Mouse (Mus musculus): ENCODE data around the gene Rap2c.

Rap2c gene

DNA sequence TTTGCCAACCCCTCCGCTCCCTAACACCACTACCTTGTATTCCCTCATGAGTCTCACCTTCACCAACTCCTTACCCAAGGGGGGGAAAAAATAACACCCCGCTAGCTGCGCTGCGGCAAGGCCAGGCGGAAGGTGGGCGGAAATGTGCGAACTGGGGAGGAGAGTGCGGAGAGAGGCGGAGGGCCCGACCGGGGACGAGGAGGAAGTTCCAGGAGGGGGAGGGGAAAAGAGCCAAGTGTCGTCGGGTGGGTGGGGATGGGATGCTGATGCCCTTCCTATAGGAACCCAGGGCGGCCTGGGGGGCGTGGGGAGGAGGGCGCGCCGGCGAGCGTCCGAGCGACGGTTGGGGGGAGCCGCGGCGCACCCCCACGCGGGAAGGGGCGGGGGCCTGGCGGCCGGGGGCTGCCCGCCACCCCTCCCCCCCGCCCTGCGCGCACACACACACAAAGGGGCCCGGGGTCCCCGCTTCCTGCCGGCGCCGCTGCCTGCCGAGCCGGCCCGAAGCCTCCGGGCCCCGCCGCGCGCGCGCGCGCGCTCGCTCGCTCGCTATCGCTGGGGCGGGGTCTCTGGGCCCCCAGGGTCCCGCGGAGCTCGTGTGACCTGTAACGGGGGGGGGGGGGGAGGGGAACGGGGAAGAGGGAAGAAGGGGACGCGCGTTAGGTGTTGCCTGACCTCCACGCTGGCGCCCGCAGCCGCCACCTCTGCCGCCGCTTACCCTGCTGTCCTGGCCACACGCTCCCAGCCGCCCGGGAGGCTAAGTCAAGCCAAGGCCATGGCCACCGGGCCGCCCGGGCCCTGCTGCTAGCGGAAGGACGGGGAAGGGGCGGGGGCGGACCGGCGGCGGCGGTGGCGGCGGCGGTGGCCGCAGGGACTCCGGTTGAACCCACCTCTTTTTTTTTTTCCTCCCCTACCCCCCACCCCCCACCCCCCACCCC is at the start of gene Rap2c:
Rap2c (minus strand) TSS at position 168 of the 935 bp plus-strand sequence.
- DNase-seq (ENCODE audit: inconsistent ontology term): peak; percentile 84

DNA sequence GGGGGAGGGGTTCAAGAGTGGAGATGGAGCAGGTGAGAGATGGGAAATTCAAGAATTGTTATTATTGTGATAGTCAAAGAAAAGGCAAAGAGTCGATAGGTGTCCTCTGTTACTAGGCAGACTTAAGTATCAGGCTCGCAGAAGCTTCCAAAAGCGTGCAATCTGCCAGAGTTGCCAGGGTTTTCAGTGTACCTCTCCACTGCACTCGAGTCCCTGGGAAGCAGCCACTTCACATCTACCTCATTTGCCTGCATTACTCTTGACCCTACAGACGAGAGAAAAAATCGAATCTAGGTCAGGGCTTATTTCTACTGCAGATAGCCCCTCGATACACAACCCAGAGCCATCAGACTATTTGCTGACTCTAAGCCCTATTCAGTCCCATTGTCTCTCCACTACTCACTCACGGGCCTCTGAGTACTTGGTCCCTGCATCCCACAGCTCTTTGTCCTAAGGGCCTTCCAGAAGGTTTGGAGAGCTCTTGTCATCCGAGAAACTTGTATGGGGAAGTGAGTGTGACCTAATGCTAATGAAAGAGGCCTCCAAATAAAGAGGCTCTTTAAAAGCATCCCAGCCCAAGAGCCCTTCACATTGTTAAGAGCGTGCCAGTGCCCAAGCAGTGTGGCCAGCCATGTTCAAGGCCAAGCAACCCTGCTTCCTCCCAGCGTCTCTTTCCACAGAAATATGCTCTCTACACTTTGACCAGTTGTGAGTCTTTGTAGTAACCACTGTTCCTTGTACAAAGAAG is 48.9 kb upstream of the Rap2c start:
- no peak for DNase-seq (ENCODE audit: inconsistent ontology term)

DNA sequence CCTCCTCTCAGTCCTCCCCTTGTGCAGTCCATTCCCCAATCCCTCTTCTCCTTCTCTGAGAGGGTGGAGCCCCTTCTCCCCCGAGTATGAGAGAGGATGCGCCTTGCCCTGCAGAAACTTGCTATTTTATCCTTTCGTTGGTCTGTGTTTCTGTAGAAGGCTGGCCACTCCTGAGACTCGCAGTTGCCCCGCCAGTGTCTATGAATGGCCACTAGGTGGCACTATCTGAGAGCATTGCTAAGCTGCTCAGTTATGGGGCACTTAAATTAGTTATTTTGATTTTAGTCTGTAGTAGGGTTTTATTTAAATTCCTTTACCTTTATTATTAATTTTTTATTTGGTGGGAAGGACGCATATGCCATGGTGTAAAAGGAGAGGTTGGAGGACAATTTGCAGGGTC is 48.0 kb upstream of the Rap2c start:
- DNase-seq (ENCODE audit: inconsistent ontology term): peak; percentile 12

DNA sequence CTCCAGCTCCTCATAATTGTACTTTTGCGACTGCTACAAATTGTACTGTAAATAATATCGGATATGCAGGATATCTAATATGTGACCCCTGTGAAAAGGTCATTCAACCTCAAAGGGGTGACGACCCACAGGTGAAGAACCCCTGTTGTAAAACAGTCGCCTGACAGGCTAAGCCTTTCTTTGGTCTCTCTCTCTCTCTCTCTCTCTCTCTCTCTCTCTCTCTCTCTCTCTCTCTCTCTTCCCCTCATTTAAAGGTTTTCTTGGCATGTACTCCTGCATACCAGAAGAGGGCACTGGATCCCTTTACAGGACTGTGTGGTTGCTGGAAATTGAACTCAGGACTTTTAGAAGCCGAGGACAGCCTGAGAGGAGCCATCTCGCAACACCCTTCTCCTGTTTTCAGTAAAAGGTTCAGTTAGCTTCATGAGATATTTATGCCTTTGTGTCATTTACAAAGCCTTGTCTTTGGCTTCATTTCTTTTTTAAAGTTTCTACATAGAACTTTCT is 47.4 kb upstream of the Rap2c start:
- DNase-seq (ENCODE audit: inconsistent ontology term): peak; percentile 6

DNA sequence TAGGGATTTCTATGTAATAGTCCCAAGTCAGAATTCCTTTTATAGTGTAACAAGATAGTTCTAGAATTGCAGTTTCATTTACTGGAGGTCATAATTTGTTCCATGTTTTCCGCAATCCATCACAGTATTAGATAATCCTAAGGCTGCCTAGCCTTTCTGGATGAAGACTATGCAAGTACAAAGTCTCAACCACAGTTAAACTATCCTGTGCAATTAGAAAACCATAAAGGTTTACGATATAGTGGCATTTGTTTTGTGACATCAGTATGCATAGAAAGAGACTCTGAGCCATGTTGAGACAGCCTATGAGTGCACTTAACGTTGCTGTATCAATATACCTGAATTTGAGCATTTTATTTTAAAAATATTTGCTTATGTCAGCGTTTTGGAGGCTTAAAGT is 42.4 kb upstream of the Rap2c start:
- DNase-seq (ENCODE audit: inconsistent ontology term): no peak

- DNase-seq (ENCODE audit: inconsistent ontology term): peak; percentile 16
Measured at GRCm38 (mm10) chrX:51058741-51059140, 40.9 kb upstream of the Rap2c start.

DNA sequence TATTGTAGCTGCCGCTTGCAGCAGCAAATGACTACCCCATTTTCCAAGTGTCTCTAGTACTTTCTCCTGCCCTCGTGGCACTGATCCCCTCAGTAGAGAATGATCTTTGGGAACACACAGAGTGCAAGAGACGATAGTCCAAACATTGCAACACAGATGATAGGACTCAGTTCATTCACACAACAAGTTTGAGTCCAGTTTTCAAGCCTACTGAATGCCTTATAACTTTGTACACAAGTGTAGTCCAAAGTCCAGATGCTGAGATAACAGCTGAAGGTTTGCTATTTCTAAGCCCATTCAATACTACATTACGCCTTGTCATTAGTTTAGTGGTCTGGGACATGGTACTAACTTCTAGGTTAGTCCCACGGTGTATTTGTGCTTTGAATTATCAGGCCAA is 40.5 kb upstream of the Rap2c start:
- no peak for DNase-seq (ENCODE audit: inconsistent ontology term)

DNA sequence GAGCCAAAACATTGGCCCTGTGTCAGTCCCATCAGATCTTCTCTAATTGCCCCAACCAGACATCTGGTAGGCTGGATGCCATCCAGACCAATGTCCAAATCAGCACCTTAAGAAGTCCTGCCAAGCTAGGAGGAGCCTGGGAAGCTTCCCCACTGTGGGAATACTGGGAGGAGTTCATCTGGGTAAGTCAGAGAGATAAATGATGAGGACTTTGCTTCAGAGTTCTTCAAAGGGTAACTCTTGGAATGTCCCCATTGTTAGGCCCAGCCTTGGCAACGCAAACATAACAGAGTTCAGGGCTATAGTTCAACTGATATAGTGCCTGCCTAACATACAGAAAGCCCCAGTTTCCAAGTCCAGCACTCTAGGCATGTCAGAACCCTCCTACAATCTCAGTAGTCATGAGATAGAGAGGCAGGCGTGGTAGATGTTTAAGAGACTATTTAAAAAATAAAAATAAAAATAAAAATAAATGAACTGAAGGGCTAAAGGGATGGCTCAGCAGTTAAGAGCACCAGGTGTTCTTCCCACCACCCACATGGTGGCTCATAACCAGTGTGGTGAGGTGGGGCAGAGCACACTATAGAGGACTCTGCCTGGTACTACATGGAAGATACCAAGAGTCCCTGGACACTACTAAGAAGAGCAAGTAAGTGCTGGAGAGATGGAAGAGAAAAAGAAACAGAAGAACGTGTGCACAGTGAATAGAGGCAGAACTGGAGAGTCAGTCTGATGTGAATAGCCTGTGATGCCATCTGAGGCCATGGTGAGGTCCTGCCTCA is 34.1 kb upstream of the Rap2c start:
- peak; percentile 32 for DNase-seq (ENCODE audit: inconsistent ontology term)

DNA sequence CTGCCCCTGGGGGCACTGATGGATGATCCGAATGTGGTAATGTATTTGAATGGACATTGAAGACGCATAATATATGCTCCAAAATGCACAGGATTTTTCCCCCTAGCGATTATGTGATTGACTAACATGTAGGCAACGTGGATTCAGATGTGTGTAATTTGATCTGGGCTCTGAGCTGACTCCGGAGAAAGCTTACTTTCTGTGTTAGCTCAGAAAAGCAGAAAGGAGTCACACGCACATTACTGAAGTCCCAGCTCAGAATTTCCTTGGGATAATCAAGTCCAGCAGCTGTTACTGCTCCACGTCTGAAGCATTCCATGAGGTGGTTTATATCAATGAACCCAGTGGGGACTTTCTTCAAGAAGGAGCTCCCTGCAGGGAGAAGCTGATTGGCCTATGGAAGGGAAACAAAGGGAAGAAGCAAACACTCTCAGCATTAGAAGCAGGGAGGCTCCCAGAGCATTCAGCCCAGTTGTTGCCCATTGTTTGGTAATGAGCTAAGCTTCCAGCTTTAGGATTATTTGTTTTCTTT is 17.9 kb upstream of the Rap2c start:
- DNase-seq (ENCODE audit: inconsistent ontology term): no peak

DNA sequence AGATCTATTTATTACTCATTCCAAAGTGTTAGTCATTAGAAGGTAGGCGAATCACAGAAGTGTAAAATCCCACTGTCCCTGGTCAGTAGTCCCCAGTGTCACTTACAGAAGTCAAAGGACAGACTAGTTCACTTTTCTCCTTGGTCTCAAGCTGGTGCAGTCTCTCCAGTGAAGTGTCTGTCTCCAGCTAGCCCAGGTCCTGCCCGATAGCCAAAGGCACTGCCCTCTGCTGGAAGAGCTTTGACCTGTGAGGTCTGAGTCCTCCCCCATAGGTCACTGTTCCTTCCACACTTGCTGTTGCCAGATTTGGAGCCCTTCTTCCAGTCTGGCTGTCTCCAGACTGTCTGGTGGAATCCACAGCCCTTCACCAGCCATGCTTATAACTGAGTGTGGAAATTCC is 2.1 kb upstream of the Rap2c start:
- peak; percentile 41 for DNase-seq (ENCODE audit: inconsistent ontology term)

DNA sequence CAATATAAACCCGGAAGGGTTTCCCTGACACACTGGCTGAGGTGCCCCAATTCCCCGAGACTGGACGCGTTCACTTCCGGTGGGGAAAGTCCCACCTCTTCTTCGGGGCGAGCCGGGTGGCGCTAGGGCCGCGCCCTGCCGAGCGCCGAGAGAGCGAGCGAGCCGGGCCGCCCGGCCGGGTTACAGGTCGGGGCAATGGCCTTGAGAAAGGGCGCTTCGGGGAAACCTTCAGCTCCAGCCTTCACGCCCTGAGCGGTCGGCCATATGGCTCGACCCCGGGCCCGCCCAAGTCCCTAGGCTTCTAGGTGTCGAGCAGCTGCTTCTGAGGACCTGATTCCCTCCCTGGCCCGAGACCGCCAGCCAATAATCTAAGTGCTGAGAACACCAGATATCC is 965 bp upstream of the Rap2c start:
- peak; percentile 81 for DNase-seq (ENCODE audit: inconsistent ontology term)

GRCm38 (mm10) chrX:51016926-51017325 is 892 bp downstream of the Rap2c start:
- peak; percentile 9 for DNase-seq (ENCODE audit: inconsistent ontology term)

GRCm38 (mm10) chrX:51012280-51012679 is 5.5 kb downstream of the Rap2c start:
- DNase-seq (ENCODE audit: inconsistent ontology term): no peak

DNA sequence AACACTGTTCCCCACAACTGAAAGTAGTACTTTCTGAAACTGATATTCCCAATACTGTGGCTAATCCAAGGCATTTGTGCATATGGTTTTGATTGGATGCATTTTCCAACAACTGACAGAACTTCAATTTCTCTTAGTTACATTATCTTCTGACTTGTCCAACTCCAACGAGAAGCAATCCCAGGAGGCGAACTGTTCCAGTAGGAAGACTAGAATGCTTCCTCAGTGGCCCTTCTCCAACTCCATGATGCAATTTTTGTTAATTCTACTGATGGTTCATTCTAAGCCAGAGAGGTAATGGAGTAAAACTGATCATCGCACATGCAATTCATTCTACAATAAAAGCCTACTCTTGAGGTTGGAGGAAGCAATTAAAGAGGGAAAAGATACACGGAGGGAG is 7.5 kb downstream of the Rap2c start:
- no peak for DNase-seq (ENCODE audit: inconsistent ontology term)

DNA sequence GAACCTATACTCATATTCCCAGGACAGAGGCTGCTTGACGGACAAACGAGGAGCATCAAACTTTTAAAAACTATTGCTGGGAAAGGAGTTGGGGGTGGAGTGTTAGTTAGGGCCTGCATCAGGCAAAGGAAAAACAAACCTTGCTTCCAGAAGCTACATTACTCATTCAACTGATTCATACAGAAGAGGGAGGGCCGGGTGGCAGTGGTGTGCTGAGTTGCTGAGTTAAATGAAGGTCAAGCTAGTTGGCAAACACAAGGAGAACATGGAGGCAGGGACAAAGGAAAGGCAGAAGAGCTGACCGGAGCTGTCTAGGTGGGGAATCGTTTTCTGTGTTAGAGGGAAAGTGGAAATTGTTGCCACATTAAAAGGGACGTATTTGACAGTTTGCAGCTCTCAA is 17.0 kb downstream of the Rap2c start:
- peak; percentile 50 for DNase-seq (ENCODE audit: inconsistent ontology term)

- no peak for DNase-seq (ENCODE audit: inconsistent ontology term)
Measured at GRCm38 (mm10) chrX:50995310-50995709, 22.5 kb downstream of the Rap2c start.

GRCm38 (mm10) chrX:50991324-50991723 is 26.5 kb downstream of the Rap2c start:
- no peak for DNase-seq (ENCODE audit: inconsistent ontology term)

DNA sequence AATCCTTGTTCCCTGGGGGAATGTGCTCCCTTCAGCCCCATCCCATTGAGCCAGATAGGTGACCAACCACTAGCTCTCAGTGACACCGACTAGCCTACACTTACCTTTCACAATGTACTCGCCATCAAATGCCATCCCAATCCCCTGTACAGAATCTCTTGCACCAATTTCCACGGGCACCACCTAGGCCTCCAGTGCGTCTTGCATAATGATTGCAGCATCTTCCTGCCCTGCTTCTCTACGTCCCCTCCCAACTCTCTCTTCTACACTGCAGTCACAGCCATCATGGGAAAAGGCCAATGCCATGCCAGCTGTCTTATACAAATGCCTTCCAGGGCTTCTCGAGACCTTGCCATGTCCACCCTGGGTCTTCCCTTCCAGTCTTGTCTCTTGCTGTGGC is 27.9 kb downstream of the Rap2c start:
- DNase-seq (ENCODE audit: inconsistent ontology term): no peak

GRCm38 (mm10) chrX:50988581-50988980 is 29.2 kb downstream of the Rap2c start:
- DNase-seq (ENCODE audit: inconsistent ontology term): peak; percentile 22

- no peak for DNase-seq (ENCODE audit: inconsistent ontology term)
Measured at GRCm38 (mm10) chrX:50978428-50978827, 39.4 kb downstream of the Rap2c start.

DNA sequence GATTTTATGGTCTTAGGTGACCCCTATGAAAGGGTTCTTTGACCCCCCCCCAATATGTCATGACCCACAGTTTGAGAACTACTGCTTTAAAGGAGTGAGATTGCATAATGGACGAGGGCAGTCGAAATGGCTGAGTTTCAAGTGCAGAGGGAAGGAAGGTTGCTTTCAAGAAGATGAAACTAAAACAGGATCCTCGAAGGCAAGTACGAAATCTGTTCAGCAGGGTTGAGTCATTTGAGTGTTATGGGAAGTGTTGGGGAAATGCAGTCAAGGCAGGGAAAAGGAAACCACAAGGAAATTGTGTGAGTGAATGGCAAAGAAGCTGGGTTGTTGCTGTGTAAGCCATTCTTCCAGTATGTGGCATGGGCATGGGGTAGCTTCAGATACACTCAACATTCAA is 45.7 kb downstream of the Rap2c start:
- no peak for DNase-seq (ENCODE audit: inconsistent ontology term)

DNA sequence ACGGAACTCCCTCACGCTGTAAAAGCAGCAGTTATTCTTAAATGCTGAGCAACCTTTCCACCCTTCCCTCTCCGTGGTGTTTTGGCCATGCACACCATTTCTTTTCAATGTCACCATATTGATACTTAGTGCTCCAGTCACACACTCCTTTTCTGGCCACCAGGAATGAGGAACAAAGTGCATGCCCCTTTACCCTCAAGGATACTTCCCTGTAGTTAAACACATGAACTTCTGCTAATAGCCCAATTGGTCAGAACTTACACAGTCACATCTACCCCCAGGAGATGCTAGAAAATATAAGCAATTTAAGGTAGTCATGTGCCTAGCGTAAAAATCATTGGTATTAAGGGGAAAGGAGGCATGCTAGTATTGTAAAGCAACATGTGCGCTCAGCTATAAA is 47.9 kb downstream of the Rap2c start:
- DNase-seq (ENCODE audit: inconsistent ontology term): no peak
